Mouse (Mus musculus) hindbrain, embryonic 11.5 days (tissue): ENCODE data around the gene Tmem38b. TPM values are rescaled to one million over a fixed set of nuclear protein-coding genes. Genes with fewer than 3 reads are reported as not detected.
A peak's percentile ranks its signal among the peaks of the same experiment; 100 is the strongest.

Source experiments
- ATAC-seq: fragments of 200-750 bp; cut with Nextera tagmentation; 2 replicates; pipeline ENCODE4 v1.8.0; 2017; ENCODE audit warnings: mild to moderate bottlenecking, moderate TSS enrichment, moderate library complexity; ENCODE audit not compliant: low FRiP score
- DNase-seq: peaks from one replicate; pipeline ENCODE4 v3.0.0-alpha.2; 2015; ENCODE audit warnings: low spot score
- H3K27ac ChIP-seq: fragments of 300-500 bp; sonication (generic); 2 replicates; pipeline ENCODE4 v1.5.1; 2014; ENCODE audit warnings: mild to moderate bottlenecking, low read depth, low read length
- H3K27me3 ChIP-seq: fragments of 300-500 bp; sonication (generic); 2 replicates; pipeline ENCODE4 v1.6.1; 2014; ENCODE audit warnings: mild to moderate bottlenecking, low read length, moderate library complexity, mixed read lengths; ENCODE audit not compliant: control insufficient read depth, insufficient read depth
- H3K36me3 ChIP-seq: fragments of 300-500 bp; sonication (generic); 2 replicates; pipeline ENCODE4 v1.6.1; 2014; ENCODE audit warnings: mild to moderate bottlenecking, low read length, moderate library complexity, mixed read lengths; ENCODE audit not compliant: control insufficient read depth, insufficient read depth
- H3K4me1 ChIP-seq: fragments of 300-500 bp; sonication (generic); replicated peaks from 2 replicates; pipeline ENCODE4 v1.6.1; 2014; ENCODE audit warnings: low read length, mixed read lengths; ENCODE audit not compliant: control insufficient read depth, insufficient read depth
- H3K4me2 ChIP-seq: fragments of 300-500 bp; sonication (generic); replicated peaks from 2 replicates; pipeline ENCODE4 v1.6.1; 2014; ENCODE audit warnings: mild to moderate bottlenecking, low read depth, low read length
- H3K4me3 ChIP-seq: fragments of 300-500 bp; sonication (generic); 2 replicates; pipeline ENCODE4 v1.5.1; 2014; ENCODE audit warnings: low read depth, low read length
- H3K9ac ChIP-seq: fragments of 300-500 bp; sonication (generic); 2 replicates; pipeline ENCODE4 v1.6.1; 2014; ENCODE audit warnings: low read depth, low read length
- H3K9me3 ChIP-seq: fragments of 300-500 bp; sonication (generic); 2 replicates; pipeline ENCODE4 v1.6.1; 2016; ENCODE audit warnings: low read length; ENCODE audit not compliant: control insufficient read depth
- WGBS: fragments of 180-500 bp; shearing (Covaris S2); extraction: QIAGEN DNeasy Blood & Tissue Kit; methylation state at CpG from one replicate; pipeline ENCODE4 v1.1.7; 2014; 5-methylcytosine and 5-hydroxymethylcytosine counted together
- polyA plus RNA-seq: library from polyadenylated mRNA; unstranded; fragments of >200 nt; fragmentation: Nextera tagmentation; extraction: Ambion mirVana; gene quantifications from 2 replicates; pipeline ENCODE4 v1.2.1, GENCODE M21; 2014

Tmem38b gene
- polyA plus RNA-seq, result 5.8 and 6.7 TPM in 2 replicates

DNA sequence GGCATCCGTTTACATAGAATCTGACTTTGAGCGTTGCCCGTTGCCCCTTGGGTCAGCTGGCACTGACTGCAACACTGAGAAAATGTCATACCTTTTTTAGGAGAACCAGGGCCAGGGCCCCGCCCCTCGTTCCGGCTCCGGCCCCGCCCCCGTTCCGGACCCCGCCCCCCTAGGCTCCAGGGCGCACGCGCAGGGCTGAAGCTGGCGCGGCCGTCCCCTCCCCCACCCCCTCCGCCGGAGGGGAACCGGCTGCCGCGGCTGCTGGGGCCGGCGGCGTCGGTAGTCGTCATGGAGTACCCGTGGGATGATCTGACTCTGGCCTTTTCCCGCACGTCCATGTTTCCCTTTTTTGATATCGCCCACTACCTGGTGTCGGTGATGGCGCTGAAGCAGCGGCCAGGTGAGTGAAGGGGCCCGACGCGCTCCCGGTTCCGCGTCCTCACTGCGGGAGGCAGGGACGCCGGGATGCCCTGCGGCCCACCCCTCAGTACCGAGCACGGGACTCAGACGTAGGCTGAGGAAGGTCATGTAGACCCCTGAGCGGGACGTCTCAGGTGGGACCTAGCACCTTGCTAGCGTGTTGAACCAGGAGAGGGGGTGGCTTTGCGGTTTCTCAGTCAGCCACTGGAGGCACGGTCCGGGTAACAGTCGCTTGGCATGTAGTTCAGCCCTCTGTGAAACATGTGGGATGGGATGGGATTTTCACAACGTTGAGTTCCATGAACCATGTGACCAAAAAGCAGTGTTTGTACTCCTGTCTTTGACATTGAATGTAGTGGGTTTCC, at the start of gene Tmem38b:
Gene Tmem38b (plus strand): TSS at position 225 of the 785 bp plus-strand sequence.
- H3K4me1 ChIP-seq, result no peaks in the 10 kb centered on the region; the same call in 1 of the 2 replicates
- H3K4me3 ChIP-seq, result peak within 1 kb of the TSS; percentile 89
- H3K27ac ChIP-seq, result 0 out of 2 replicates have a peak within 1 kb of the TSS, but pooled peaks have one; percentile 13
- WGBS, result under 1% methylated on average over 55 of the region's 55 CpGs
- ATAC-seq (peak; percentile 95), DNase-seq (peak; percentile 89)
- peak within 1 kb of the TSS; percentile 68 for H3K4me2 ChIP-seq
- no peaks in the 10 kb centered on the region for H3K36me3 ChIP-seq
- peak within 1 kb of the TSS; percentile 83 for H3K9ac ChIP-seq
- no peaks in the 10 kb centered on the region for H3K9me3 ChIP-seq
- H3K27me3 ChIP-seq, result no peaks in the 10 kb centered on the region

DNA sequence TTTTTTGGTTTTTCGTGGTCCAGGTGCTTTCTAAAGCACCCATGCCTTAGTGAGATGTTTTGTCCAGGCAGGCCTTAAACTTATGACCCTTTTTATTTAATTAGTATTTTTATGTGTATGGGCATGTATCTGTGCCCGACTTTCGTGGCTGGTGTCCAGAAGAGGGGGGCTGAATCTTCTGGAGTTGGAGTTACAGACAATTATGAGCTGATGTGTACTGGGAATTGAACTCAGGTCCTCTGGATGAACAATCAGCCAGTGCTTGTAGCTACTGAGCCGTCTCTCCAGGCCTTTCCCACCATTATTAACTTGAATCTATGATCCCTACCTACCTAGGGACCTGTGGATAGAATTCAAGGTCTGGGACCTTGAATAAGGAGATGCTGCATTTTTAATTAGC, 44.4 kb upstream of the Tmem38b start:
- Histone ChIP-seq H3K4me1 (no peaks in the 10 kb centered on the region), H3K9ac (no peak overlapping the region), H3K27me3 (no peaks in the 10 kb centered on the region; the same call in 1 of the 2 replicates), H3K9me3 (no peaks in the 10 kb centered on the region), H3K36me3 (no peaks in the 10 kb centered on the region), H3K4me3 (no peak overlapping the region), H3K4me2 (no peak overlapping the region), H3K27ac (no peak overlapping the region)
- DNase-seq (no peak), ATAC-seq (no peak)
- WGBS, result 66% methylated on average over 4 of the region's 4 CpGs

DNA sequence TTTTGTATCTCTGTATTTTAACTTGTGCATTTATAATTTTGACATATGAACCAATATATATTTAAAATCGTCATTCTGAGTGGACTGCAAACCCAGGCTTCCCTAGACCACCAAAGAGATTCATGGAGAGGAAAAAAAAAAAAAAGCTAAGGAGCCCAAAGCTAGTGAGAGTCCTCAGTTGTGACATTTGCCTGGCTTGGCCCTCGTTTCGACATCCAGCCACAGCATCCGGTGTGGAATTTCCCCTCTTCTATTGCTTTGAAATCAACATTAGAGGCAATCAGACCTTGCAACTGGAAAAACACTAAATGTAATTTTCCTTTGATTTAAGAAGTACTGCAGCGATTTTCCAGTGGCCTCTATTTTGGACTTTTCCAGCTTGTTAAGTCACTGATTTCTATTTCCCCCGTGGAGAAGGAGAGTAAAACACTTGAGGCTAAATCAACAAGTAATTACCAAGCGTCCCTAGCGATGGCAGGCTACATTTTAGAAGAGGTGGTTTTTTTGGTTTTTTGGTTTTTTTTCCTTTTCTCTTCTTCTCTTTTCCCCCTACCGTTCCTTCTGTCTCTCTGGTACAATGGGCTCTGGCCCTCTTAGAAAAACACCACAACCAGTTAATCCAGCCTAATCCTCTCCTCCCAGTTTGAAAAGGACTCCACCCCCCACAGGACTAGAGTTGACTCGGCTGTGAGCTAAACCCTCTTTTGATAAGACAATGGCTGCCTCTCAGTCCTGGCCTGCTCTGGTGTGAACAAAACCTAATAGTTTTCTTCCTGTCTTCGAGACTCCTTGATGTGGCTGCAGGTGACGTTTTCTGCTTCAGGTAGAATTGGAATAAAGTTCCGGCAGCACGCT, 43.4 kb upstream of the Tmem38b start:
- Histone ChIP-seq H3K4me3 (no peak overlapping the region), H3K4me1 (no peaks in the 10 kb centered on the region), H3K9ac (no peak overlapping the region), H3K9me3 (no peaks in the 10 kb centered on the region), H3K36me3 (no peaks in the 10 kb centered on the region), H3K27ac (no peak overlapping the region), H3K27me3 (no peaks in the 10 kb centered on the region; the same call in 1 of the 2 replicates), H3K4me2 (no peak overlapping the region)
- no peak for ATAC-seq
- no peak for DNase-seq
- WGBS, result 22% methylated on average over 14 of the region's 14 CpGs

DNA sequence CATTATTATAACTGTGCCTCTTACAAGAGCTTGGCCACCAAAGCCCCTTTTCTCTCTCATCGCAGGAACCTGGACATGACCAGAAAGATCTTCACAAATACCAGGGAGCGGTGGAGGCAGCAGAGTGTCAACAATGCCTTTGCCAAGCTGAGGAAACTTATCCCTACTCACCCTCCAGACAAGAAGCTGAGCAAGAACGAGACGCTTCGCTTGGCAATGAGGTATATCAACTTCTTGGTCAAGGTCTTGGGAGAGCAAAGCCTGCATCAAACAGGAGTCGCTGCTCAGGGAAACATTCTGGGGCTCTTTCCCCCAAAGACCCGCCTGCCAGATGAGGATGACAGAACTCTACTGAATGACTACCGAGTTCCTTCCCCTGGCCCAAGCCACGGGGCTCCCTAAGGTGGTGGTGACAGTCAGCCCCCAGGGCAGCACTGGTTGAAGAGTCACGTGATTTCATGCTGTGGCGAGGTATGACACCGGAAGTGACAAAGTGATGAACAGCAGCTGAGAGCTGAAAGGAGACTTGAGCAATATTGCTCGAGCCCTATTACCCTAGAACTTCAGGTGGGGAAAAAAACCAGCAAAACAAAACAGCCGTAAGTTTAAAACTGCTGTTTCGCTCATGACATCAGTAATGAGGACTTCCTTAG, 40.0 kb upstream of the Tmem38b start:
- ATAC-seq, result no peak
- WGBS, result 77% methylated on average over 15 of the region's 15 CpGs
- Histone ChIP-seq H3K27ac (no peak overlapping the region), H3K4me2 (no peak overlapping the region), H3K27me3 (no peaks in the 10 kb centered on the region), H3K4me1 (no peaks in the 10 kb centered on the region), H3K9ac (no peak overlapping the region), H3K4me3 (no peak overlapping the region), H3K36me3 (no peaks in the 10 kb centered on the region), H3K9me3 (no peaks in the 10 kb centered on the region)
- DNase-seq, result no peak

- H3K4me2 ChIP-seq, result no peak overlapping the region
- ATAC-seq (no peak), DNase-seq (no peak)
- no peak overlapping the region for H3K27ac ChIP-seq
- no peak overlapping the region for H3K9ac ChIP-seq
- H3K4me1 ChIP-seq, result no peaks in the 10 kb centered on the region
- 83% methylated on average over 5 of the region's 5 CpGs for WGBS
- no peaks in the 10 kb centered on the region for H3K36me3 ChIP-seq
- H3K4me3 ChIP-seq, result no peak overlapping the region
- no peaks in the 10 kb centered on the region for H3K9me3 ChIP-seq
- H3K27me3 ChIP-seq, result no peaks in the 10 kb centered on the region
Observed at GRCm38 (mm10) chr4:53786851-53787250, 39.0 kb upstream of the Tmem38b start.

DNA sequence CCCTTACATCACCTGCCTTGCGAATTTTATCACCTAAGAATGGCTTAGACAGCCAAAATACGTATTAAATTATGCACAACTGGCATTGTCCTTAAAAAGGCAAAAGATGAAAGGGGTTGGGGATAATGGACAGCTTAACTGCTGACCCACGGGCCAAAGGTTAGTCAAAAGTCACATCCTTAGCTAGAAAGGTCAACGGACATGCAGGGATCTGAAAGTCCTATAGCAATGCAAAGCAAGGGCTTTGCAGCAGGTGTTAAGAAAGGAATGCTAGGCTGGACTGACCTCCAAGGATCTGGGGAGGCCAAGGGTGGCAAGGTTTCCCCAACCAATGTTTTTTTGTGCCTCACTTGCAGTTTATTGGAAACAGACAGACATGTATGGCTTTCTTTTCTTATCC, 36.5 kb upstream of the Tmem38b start:
- no peak for ATAC-seq
- Histone ChIP-seq H3K27ac (no peak overlapping the region), H3K9me3 (no peaks in the 10 kb centered on the region), H3K4me2 (no peak overlapping the region), H3K4me1 (no peaks in the 10 kb centered on the region), H3K27me3 (no peaks in the 10 kb centered on the region), H3K9ac (no peak overlapping the region), H3K36me3 (no peaks in the 10 kb centered on the region), H3K4me3 (no peak overlapping the region)
- DNase-seq, result no peak
- WGBS, result 9% methylated on average over 4 of the region's 4 CpGs

GRCm38 (mm10) chr4:53794257-53794966, 31.4 kb upstream of the Tmem38b start:
- WGBS, result 93% methylated on average over 5 of the region's 5 CpGs
- no peak for DNase-seq
- H3K4me1 ChIP-seq, result 0 out of 2 replicates have a peak, but pooled peaks cover 3% of the 10 kb centered on the region

DNA sequence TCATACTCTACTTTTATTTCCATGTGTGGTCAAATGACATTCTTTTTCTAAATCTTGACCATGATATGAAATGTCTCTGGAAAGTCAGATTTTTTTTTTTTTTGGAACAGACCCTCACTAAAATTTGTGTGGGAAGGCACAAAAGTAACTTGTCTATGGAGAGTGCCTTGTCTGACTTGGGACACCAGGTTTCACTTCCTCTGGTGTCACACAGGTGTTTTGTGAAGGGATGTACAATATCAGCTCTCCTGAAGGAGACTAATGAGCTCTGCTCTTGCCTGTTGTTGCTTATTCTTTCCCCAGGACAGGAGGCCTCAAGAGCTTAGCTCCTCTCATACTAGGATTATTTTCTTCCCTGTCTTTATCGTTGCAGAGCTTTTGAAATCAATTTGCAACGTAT, 30.8 kb upstream of the Tmem38b start:
- WGBS, result 52% methylated on average over 2 of the region's 2 CpGs
- Histone ChIP-seq H3K4me3 (no peak overlapping the region), H3K36me3 (no peaks in the 10 kb centered on the region), H3K27ac (no peak overlapping the region), H3K9me3 (no peaks in the 10 kb centered on the region), H3K4me1 (0 out of 2 replicates have a peak, but pooled peaks cover 3% of the 10 kb centered on the region), H3K9ac (no peak overlapping the region), H3K4me2 (no peak overlapping the region), H3K27me3 (no peaks in the 10 kb centered on the region)
- DNase-seq, result no peak
- no peak for ATAC-seq

More at GRCm38 (mm10) chr4:53794257-53794966, 31.4 kb upstream of the Tmem38b start:
- Histone ChIP-seq H3K4me3 (no peak overlapping the region), H3K36me3 (no peaks in the 10 kb centered on the region), H3K27ac (no peak overlapping the region), H3K27me3 (no peaks in the 10 kb centered on the region), H3K4me2 (no peak overlapping the region), H3K9me3 (no peaks in the 10 kb centered on the region), H3K9ac (no peak overlapping the region)
- no peak for ATAC-seq
